Mouse (Mus musculus): ENCODE data around the gene Myh14. TPM values are rescaled to one million over a fixed set of nuclear protein-coding genes. Genes with fewer than 3 reads are reported as not detected.

The Myh14 gene
- polyA plus RNA-seq, 1 experiment from 2014 or later = 1.5 TPM

DNA sequence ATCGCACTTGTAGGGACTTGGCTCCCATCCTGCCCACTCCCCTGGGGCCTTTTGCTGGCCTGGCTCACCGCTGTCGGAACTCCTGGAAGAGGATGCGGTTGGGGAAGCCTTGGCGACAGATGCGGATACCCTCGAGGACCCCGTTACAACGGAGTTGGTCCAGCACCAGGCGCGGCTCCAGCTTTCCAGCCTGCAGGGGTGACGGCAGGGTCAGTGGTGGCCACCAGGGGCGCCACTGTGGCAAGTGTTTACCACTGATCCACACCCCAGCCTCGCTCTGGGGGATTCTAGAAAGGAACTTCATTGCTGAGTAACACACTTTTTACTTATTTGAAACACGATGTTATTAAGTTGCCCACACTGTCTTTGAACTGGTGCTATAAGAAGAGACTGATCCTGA is 37.2 kb downstream of the Myh14 start:
- Histone ChIP-seq H3K4me2 (ENCODE audit: low read depth, low read length) (no peak overlapping the region), H3K27me3 (ENCODE audit: insufficient read depth, low read length) (peaks cover 4% of the 10 kb centered on the region; the same call in 1 of the 2 replicates), H3K9ac (replicated peaks) (no peak overlapping the region), H3K4me3 (ENCODE audit: low read depth, low read length) (no peak overlapping the region), H3K36me3 (replicated peaks; ENCODE audit: insufficient read depth, low read length) (no peaks in the 10 kb centered on the region), H3K4me1 (ENCODE audit: insufficient read depth) (no peaks in the 10 kb centered on the region), H3K9me3 (ENCODE audit: low read length) (no peaks in the 10 kb centered on the region), H3K27ac (ENCODE audit: low read depth) (no peak overlapping the region)
- ATAC-seq = no peak
- 16% methylated on average over 15 of the region's 15 CpGs for WGBS (ENCODE audit: insufficient replicate concordance)
- no peak for TF ChIP-seq EP300 (IDR thresholded peaks at IDR 0.05; ENCODE audit: low read depth)
- TF ChIP-seq CTCF (IDR thresholded peaks at IDR 0.05; ENCODE audit: low read depth) = peak; percentile 49
- DNase-seq = no peak

DNA sequence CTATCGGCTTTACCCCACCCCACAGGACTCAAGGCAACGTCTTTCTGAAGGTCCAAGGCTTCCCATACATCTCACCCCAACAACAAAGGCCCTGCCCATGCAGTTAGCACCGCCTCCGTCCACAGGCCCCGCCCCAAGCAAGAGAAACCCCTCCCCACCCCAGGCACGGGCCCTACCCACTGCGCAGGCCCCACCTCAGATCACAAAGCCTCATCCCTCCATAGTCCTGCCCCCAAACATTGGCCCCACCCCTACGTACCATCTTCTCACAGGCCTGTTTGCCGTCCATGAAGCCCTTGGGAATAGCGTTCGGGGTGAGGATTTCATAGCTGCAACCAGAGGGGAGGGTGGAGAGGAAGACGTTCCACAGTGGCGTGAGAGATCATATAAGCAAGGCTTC is 38.0 kb downstream of the Myh14 start:
- Histone ChIP-seq H3K4me1 (ENCODE audit: insufficient read depth) (no peaks in the 10 kb centered on the region), H3K27me3 (ENCODE audit: insufficient read depth, low read length) (no peaks in the 10 kb centered on the region; the same call in 1 of the 2 replicates), H3K36me3 (replicated peaks; ENCODE audit: insufficient read depth, low read length) (no peaks in the 10 kb centered on the region), H3K4me2 (ENCODE audit: low read depth, low read length) (no peak overlapping the region), H3K27ac (ENCODE audit: low read depth) (no peak overlapping the region), H3K9me3 (ENCODE audit: low read length) (no peaks in the 10 kb centered on the region), H3K4me3 (ENCODE audit: low read depth, low read length) (no peak overlapping the region), H3K9ac (replicated peaks) (no peak overlapping the region)
- DNase-seq = no peak
- no peak for ATAC-seq
- WGBS (ENCODE audit: insufficient replicate concordance) = 42% methylated on average over 13 of the region's 13 CpGs
- no peak for TF ChIP-seq EP300 (IDR thresholded peaks at IDR 0.05; ENCODE audit: low read depth)
- TF ChIP-seq CTCF (IDR thresholded peaks at IDR 0.05; ENCODE audit: low read depth) = no peak

DNA sequence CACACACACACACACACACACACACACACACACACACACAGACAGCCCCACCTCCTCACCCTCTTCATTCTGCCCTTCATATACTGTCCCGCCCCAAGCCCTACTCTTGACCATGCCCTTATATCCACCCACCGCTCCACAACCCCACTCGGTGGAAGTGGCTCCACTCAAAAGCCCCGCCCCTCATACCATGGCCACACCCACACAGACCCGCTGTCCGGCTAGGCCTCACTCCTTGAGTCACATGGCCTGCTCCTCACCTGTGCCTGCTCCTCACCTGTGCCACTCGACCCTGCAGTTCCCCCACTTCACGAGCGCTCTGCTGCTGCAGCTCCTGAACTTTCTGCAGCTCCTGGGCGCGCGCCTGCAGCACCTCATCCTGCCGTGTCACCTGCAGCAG is 40.2 kb downstream of the Myh14 start:
- Histone ChIP-seq H3K4me3 (ENCODE audit: low read depth, low read length) (no peak overlapping the region), H3K36me3 (replicated peaks; ENCODE audit: insufficient read depth, low read length) (no peaks in the 10 kb centered on the region), H3K27ac (ENCODE audit: low read depth) (no peak overlapping the region), H3K9ac (replicated peaks) (no peak overlapping the region), H3K4me2 (ENCODE audit: low read depth, low read length) (no peak overlapping the region), H3K27me3 (ENCODE audit: insufficient read depth, low read length) (no peaks in the 10 kb centered on the region; the same call in 1 of the 2 replicates), H3K9me3 (ENCODE audit: low read length) (no peaks in the 10 kb centered on the region), H3K4me1 (ENCODE audit: insufficient read depth) (no peaks in the 10 kb centered on the region)
- TF ChIP-seq CTCF (IDR thresholded peaks at IDR 0.05; ENCODE audit: low read depth) (no peak), EP300 (IDR thresholded peaks at IDR 0.05; ENCODE audit: low read depth) (no peak)
- no peak for DNase-seq
- WGBS (ENCODE audit: insufficient replicate concordance) = 74% methylated on average over 13 of the region's 13 CpGs
- no peak for ATAC-seq

GRCm38 (mm10) chr7:44628402-44629034 is 42.1 kb downstream of the Myh14 start:
- TF ChIP-seq CTCF (IDR thresholded peaks at IDR 0.05; ENCODE audit: low read depth) (no peak), EP300 (IDR thresholded peaks at IDR 0.05; ENCODE audit: low read depth) (no peak)
- no peak overlapping the region for H3K9ac ChIP-seq (replicated peaks)
- no peak overlapping the region for H3K4me3 ChIP-seq (ENCODE audit: low read depth, low read length)
- WGBS (ENCODE audit: insufficient replicate concordance) = 81% methylated on average over 15 of the region's 15 CpGs
- no peaks in the 10 kb centered on the region for H3K4me1 ChIP-seq (ENCODE audit: insufficient read depth)
- no peaks in the 10 kb centered on the region for H3K9me3 ChIP-seq (ENCODE audit: low read length)
- no peak overlapping the region for H3K27ac ChIP-seq (ENCODE audit: low read depth)
- no peaks in the 10 kb centered on the region; the same call in 1 of the 2 replicates for H3K27me3 ChIP-seq (ENCODE audit: insufficient read depth, low read length)
- no peak for DNase-seq
- H3K4me2 ChIP-seq (ENCODE audit: low read depth, low read length) = no peak overlapping the region
- no peaks in the 10 kb centered on the region for H3K36me3 ChIP-seq (replicated peaks; ENCODE audit: insufficient read depth, low read length)
- no peak for ATAC-seq

DNA sequence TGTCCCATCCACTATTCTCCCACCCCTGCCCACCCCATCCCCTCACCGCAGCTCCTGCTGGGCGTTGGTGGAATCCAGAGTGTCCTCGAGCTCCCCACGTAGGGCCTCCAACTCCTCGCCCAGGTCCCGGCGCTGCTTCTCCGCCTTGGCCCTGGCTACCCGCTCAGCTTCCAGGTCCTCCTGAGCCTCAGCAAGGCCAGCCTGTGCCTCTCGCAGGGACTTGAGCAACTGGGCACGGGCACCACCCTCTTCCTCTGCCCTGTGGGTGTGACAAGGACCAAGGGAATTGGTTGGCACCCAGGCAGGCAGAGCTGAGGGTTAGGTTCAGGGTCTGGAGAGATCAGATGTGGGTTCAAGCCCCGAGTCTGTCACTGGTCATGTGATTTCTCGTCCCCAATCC is 43.7 kb downstream of the Myh14 start:
- Histone ChIP-seq H3K9me3 (ENCODE audit: low read length) (no peaks in the 10 kb centered on the region), H3K36me3 (replicated peaks; ENCODE audit: insufficient read depth, low read length) (no peaks in the 10 kb centered on the region), H3K4me2 (ENCODE audit: low read depth, low read length) (no peak overlapping the region), H3K27ac (ENCODE audit: low read depth) (no peak overlapping the region), H3K27me3 (ENCODE audit: insufficient read depth, low read length) (no peaks in the 10 kb centered on the region), H3K4me3 (ENCODE audit: low read depth, low read length) (no peak overlapping the region), H3K4me1 (ENCODE audit: insufficient read depth) (no peaks in the 10 kb centered on the region), H3K9ac (replicated peaks) (no peak overlapping the region)
- whole genome bisulfite sequencing (ENCODE audit: insufficient replicate concordance) = 72% methylated on average over 13 of the region's 13 CpGs
- ATAC-seq (no peak), DNase-seq (no peak)
- TF ChIP-seq EP300 (IDR thresholded peaks at IDR 0.05; ENCODE audit: low read depth) = no peak
- TF ChIP-seq CTCF (IDR thresholded peaks at IDR 0.05; ENCODE audit: low read depth) = no peak

- DNase-seq = no peak
- Histone ChIP-seq H3K27me3 (ENCODE audit: insufficient read depth, low read length) (no peaks in the 10 kb centered on the region), H3K4me1 (ENCODE audit: insufficient read depth) (no peaks in the 10 kb centered on the region), H3K4me3 (ENCODE audit: low read depth, low read length) (no peak overlapping the region), H3K36me3 (replicated peaks; ENCODE audit: insufficient read depth, low read length) (no peaks in the 10 kb centered on the region), H3K4me2 (ENCODE audit: low read depth, low read length) (no peak overlapping the region), H3K27ac (ENCODE audit: low read depth) (no peak overlapping the region), H3K9me3 (ENCODE audit: low read length) (no peaks in the 10 kb centered on the region), H3K9ac (replicated peaks) (no peak overlapping the region)
- no peak for TF ChIP-seq EP300 (IDR thresholded peaks at IDR 0.05; ENCODE audit: low read depth)
- no peak for TF ChIP-seq CTCF (IDR thresholded peaks at IDR 0.05; ENCODE audit: low read depth)
- WGBS (ENCODE audit: insufficient replicate concordance) = 32% methylated on average over 1 of the region's 1 CpGs
- no peak for ATAC-seq
Measured at GRCm38 (mm10) chr7:44626068-44626385, 44.6 kb downstream of the Myh14 start.
